Mouse (Mus musculus) hindbrain, embryonic 12.5 days (tissue): ENCODE measurements around the gene Ankrd13b. TPM values are rescaled to one million over a fixed set of nuclear protein-coding genes. Genes with fewer than 3 reads are reported as not detected.

ENCODE experiments used
- ATAC-seq: fragments of 200-750 bp; cut with Nextera tagmentation; 2 replicates; pipeline ENCODE4 v1.8.0; 2017; ENCODE audit warnings: moderate TSS enrichment; ENCODE audit not compliant: low FRiP score
- H3K27ac ChIP-seq: fragments of 300-500 bp; sonication (generic); 2 replicates; pipeline ENCODE4 v1.5.1; 2016; ENCODE audit warnings: mild to moderate bottlenecking
- H3K27me3 ChIP-seq: fragments of 300-500 bp; sonication (generic); 2 replicates; pipeline ENCODE4 v1.6.1; 2016; ENCODE audit warnings: mild to moderate bottlenecking
- H3K36me3 ChIP-seq: fragments of 300-500 bp; sonication (generic); 2 replicates; pipeline ENCODE4 v1.6.1; 2016; ENCODE audit warnings: mild to moderate bottlenecking
- H3K4me1 ChIP-seq: fragments of 300-500 bp; sonication (generic); 2 replicates; pipeline ENCODE4 v1.6.1; 2016
- H3K4me2 ChIP-seq: fragments of 300-500 bp; sonication (generic); replicated peaks from 2 replicates; pipeline ENCODE4 v1.6.1; 2016; ENCODE audit warnings: mild to moderate bottlenecking
- H3K4me3 ChIP-seq: fragments of 300-500 bp; sonication (generic); 2 replicates; pipeline ENCODE4 v1.5.1; 2016; ENCODE audit warnings: mild to moderate bottlenecking
- H3K9ac ChIP-seq: fragments of 300-500 bp; sonication (generic); 2 replicates; pipeline ENCODE4 v1.6.1; 2016; ENCODE audit warnings: mild to moderate bottlenecking, moderate library complexity
- H3K9me3 ChIP-seq: fragments of 300-500 bp; sonication (generic); replicated peaks from 2 replicates; pipeline ENCODE4 v1.6.1; 2016; ENCODE audit warnings: mild to moderate bottlenecking
- WGBS: fragments of 180-500 bp; shearing (Covaris S2); methylation state at CpG from one replicate; pipeline ENCODE4 v1.1.7; 2016; 5-methylcytosine and 5-hydroxymethylcytosine counted together
- polyA plus RNA-seq: library from polyadenylated mRNA; unstranded; fragments of >200 nt; fragmentation: Nextera tagmentation; extraction: Ambion mirVana; gene quantifications from 2 replicates; pipeline ENCODE4 v1.2.1, GENCODE M21; 2016

The Ankrd13b gene
- polyA plus RNA-seq, 1 experiment from 2014 or later: 29.2 TPM

DNA sequence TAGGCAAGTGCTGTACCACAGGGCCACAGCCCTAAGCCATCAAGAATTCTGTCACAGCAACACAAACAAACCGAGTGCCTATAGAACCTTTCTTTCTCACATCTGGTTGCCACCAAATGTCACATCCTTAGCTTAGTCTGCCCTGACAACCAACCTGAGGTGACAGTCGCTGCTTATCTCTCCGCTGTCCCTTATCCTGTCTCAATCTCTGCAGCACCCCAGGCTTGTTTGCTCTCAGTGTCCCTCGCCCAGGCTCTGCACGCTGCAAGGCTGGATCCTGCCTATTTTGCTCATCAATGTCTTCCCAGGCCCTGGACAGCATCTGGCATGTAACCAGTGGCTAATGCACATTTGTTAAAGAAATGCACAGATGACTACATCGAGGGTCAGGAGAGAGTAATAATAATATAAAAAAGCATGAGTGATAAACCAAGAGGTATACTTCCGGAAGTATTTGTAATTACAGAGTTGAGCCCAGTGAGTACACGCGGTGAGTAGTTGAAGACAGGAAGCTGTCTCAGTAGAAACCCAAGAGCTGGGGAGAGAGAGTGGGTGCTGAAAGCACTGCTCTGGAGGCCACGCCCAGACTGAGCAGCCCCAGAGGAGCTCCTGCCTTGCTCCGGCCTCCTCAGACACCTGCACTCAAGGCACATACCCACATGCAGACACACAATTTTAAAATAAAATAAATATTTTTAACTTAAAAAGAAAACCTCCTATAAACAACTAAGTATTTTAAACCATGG, 5.8 kb downstream of the Ankrd13b start:
- H3K27ac ChIP-seq: no peak overlapping the region
- no peak overlapping the region for H3K4me2 ChIP-seq
- ATAC-seq: no peak
- no peaks in the 10 kb centered on the region for H3K9me3 ChIP-seq
- no peaks in the 10 kb centered on the region for H3K36me3 ChIP-seq
- peaks cover 54% of the 10 kb centered on the region for H3K4me1 ChIP-seq
- H3K27me3 ChIP-seq: no peaks in the 10 kb centered on the region
- no peak overlapping the region for H3K4me3 ChIP-seq
- H3K9ac ChIP-seq: no peak overlapping the region
- WGBS: 64% methylated on average over 11 of the region's 11 CpGs

DNA sequence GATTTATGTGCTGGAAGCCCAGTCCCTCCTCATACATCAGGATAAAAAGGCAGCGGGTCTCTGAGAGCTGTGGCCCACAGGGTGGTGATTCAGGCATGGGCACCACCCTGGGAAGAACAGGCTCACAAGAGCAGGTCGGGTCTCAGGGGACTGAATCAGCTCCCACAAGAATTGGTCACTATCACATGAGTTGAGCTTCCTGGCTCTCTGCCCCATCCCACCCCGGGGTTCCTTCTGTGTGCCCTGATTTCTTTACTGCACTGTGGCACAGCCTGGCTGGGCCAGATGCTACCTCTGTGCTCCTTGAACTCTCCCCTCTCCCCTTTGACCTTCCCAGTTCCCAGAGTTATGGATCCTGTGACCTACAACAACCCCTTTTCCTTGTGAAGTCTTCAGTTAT, 6.4 kb downstream of the Ankrd13b start:
- Histone ChIP-seq H3K27me3 (no peaks in the 10 kb centered on the region), H3K27ac (no peak overlapping the region), H3K4me1 (peaks cover 48% of the 10 kb centered on the region), H3K9me3 (no peaks in the 10 kb centered on the region), H3K4me3 (no peak overlapping the region), H3K36me3 (no peaks in the 10 kb centered on the region), H3K9ac (no peak overlapping the region), H3K4me2 (no peak overlapping the region)
- WGBS: 69% methylated on average over 3 of the region's 3 CpGs
- no peak for ATAC-seq

DNA sequence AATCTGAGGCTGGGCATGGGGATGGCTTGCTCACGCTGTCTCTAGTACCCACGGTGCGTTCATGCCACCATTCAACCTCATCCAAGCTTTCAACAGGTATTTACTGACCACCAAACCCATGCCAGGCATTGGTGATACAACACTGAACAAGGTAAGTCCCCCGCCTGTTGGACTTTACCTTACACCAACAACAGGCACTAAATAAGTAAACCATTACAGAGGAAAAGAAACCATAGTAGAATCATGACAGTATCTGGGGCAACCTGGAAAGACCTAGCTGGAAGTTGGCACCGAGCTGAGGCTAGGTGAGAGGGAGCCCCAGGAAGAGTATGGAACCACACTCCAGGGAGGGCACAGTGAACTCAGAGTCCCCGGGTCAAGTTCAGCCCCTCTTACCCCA, 12.6 kb downstream of the Ankrd13b start:
- no peak overlapping the region for H3K9ac ChIP-seq
- no peaks in the 10 kb centered on the region for H3K4me1 ChIP-seq
- no peaks in the 10 kb centered on the region for H3K9me3 ChIP-seq
- ATAC-seq: no peak
- H3K36me3 ChIP-seq: peaks cover 37% of the 10 kb centered on the region
- no peaks in the 10 kb centered on the region for H3K27me3 ChIP-seq
- H3K27ac ChIP-seq: no peak overlapping the region
- no peak overlapping the region for H3K4me2 ChIP-seq
- WGBS: 90% methylated on average over 6 of the region's 6 CpGs
- no peak overlapping the region for H3K4me3 ChIP-seq

- no peak for ATAC-seq
- no peaks in the 10 kb centered on the region for H3K4me1 ChIP-seq
- WGBS: 92% methylated on average over 14 of the region's 14 CpGs
- H3K9ac ChIP-seq: no peak overlapping the region
- H3K4me2 ChIP-seq: no peak overlapping the region
- no peak overlapping the region for H3K27ac ChIP-seq
- no peak overlapping the region for H3K4me3 ChIP-seq
- no peaks in the 10 kb centered on the region for H3K27me3 ChIP-seq
- no peaks in the 10 kb centered on the region for H3K9me3 ChIP-seq
- peaks cover 44% of the 10 kb centered on the region for H3K36me3 ChIP-seq
Measured at GRCm38 (mm10) chr11:77476216-77476615, 13.3 kb downstream of the Ankrd13b start.

DNA sequence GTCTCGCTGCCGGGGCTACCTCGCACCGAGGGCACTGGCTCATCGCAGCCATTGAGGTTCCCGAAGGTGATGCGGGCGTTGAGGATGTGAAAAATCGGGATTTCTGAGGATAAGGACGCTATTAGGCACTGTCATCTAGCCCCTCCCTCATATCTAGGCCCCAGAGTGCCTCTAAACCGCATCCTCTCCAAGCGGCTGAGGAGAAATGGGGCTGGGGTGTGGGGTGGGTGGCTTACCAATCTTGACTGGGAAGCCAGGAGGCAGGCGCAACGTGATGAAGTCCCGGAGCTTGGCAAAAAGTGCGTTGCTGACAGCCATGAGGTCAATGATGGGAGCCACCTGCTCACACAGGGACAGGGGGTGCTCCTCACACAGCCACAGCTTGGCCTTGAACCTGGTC, 16.7 kb downstream of the Ankrd13b start:
- H3K4me3 ChIP-seq: no peak overlapping the region
- no peak overlapping the region for H3K9ac ChIP-seq
- ATAC-seq: no peak
- H3K4me2 ChIP-seq: no peak overlapping the region
- H3K4me1 ChIP-seq: peaks cover 1% of the 10 kb centered on the region
- peaks cover 11% of the 10 kb centered on the region for H3K27me3 ChIP-seq
- no peak overlapping the region for H3K27ac ChIP-seq
- H3K9me3 ChIP-seq: no peaks in the 10 kb centered on the region
- H3K36me3 ChIP-seq: peaks cover 52% of the 10 kb centered on the region
- 94% methylated on average over 16 of the region's 16 CpGs for WGBS

- Histone ChIP-seq H3K4me1 (peaks cover 4% of the 10 kb centered on the region), H3K27me3 (peaks cover 25% of the 10 kb centered on the region), H3K9ac (no peak overlapping the region), H3K9me3 (no peaks in the 10 kb centered on the region), H3K27ac (no peak overlapping the region), H3K4me3 (no peak overlapping the region), H3K36me3 (peaks cover 49% of the 10 kb centered on the region), H3K4me2 (no peak overlapping the region)
- no peak for ATAC-seq
- WGBS: 67% methylated on average over 28 of the region's 29 CpGs
Measured at GRCm38 (mm10) chr11:77471407-77471806, 18.1 kb downstream of the Ankrd13b start.

GRCm38 (mm10) chr11:77468397-77468796, 21.1 kb downstream of the Ankrd13b start:
- Histone ChIP-seq H3K9me3 (no peaks in the 10 kb centered on the region), H3K9ac (no peak overlapping the region), H3K36me3 (peaks cover 30% of the 10 kb centered on the region), H3K4me3 (no peak overlapping the region), H3K4me1 (peaks cover 7% of the 10 kb centered on the region), H3K27me3 (peaks cover 53% of the 10 kb centered on the region), H3K27ac (no peak overlapping the region), H3K4me2 (no peak overlapping the region)
- no peak for ATAC-seq
- 77% methylated on average over 9 of the region's 9 CpGs for WGBS

DNA sequence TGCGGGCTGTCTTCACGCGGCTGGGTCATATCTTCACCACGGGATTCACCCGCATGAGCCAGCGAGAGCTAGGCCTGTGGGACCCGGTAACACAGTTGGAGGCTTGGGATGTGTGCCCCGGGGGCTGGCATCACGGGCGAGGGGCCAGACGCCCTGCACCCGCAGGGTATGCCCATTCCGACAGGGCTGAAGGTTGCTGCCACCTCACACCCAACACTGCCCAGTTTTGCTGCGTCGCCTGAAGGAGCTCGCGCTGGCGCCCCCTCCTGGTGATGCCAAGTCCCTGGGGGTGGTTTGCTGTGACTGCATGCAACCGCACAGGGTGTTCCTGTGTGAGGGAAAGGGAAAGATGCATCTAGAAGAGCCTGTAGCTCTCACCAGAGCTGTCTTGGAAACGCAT, 21.7 kb downstream of the Ankrd13b start:
- H3K9me3 ChIP-seq: no peaks in the 10 kb centered on the region
- H3K4me1 ChIP-seq: peaks cover 8% of the 10 kb centered on the region
- no peak overlapping the region for H3K9ac ChIP-seq
- WGBS: 17% methylated on average over 20 of the region's 20 CpGs
- peaks cover 23% of the 10 kb centered on the region for H3K36me3 ChIP-seq
- no peak overlapping the region for H3K27ac ChIP-seq
- H3K4me2 ChIP-seq: peak overlapping the region; percentile 33
- no peak for ATAC-seq
- H3K4me3 ChIP-seq: no peak overlapping the region
- H3K27me3 ChIP-seq: peaks cover 59% of the 10 kb centered on the region

DNA sequence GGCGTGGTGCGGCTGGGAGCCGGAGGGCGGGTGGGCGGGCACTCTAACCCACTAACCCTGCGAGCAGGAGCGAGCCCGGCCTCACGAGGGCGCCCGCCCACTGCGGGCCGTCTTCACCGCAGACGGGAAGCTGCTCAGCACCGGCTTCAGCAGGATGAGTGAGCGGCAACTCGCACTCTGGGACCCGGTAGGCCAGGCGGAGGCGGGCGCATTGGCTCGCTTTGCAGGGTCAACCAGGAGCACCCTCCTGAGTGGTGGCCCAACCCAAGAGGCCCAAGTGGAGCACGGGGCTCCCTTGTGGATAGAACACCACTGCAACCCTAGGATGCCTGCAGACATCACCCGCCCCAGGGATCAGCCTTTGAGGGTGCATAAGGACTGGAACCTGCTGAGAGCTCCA, 22.3 kb downstream of the Ankrd13b start:
- ATAC-seq: no peak
- 2% methylated on average over 25 of the region's 25 CpGs for WGBS
- Histone ChIP-seq H3K4me3 (no peak overlapping the region), H3K27ac (no peak overlapping the region), H3K4me2 (peak overlapping the region; percentile 9; the same call in 1 of the 2 replicates), H3K36me3 (peaks cover 17% of the 10 kb centered on the region), H3K9ac (peak overlapping the region; percentile 13; the same call in 1 of the 2 replicates), H3K27me3 (peaks cover 66% of the 10 kb centered on the region), H3K4me1 (peaks cover 14% of the 10 kb centered on the region), H3K9me3 (no peaks in the 10 kb centered on the region)

DNA sequence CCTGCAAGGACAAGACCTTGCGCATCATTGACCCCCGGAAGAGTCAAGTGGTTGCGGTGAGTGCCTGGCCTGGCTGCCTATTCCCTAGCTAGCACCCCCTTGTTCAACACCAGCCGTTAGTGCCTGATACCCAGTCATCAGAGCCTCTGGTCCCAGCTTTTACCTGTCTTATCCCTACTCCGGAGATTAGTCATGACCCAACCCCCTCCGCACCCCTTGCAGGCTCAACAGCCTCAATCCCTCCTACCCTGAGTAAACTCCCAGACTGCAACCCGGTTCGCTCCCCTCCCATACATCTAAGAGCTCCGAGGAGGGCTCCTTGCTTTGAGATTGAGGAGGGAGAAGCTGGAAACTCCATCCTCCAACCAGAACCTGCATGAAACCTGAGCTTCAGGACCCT, 22.9 kb downstream of the Ankrd13b start:
- WGBS: 29% methylated on average over 9 of the region's 9 CpGs
- H3K4me3 ChIP-seq: no peak overlapping the region

GRCm38 (mm10) chr11:77465111-77465510, 24.4 kb downstream of the Ankrd13b start:
- no peak for ATAC-seq

More for the DNA sequence above, 22.9 kb downstream of the Ankrd13b start:
- H3K4me1 ChIP-seq: peaks cover 18% of the 10 kb centered on the region
- H3K4me2 ChIP-seq: peak overlapping the region; percentile 9; the same call in 1 of the 2 replicates
- no peak overlapping the region for H3K27ac ChIP-seq
- no peak for ATAC-seq
- H3K9ac ChIP-seq: no peak overlapping the region
- H3K9me3 ChIP-seq: no peaks in the 10 kb centered on the region
- H3K27me3 ChIP-seq: peaks cover 71% of the 10 kb centered on the region
- H3K36me3 ChIP-seq: peaks cover 11% of the 10 kb centered on the region

GRCm38 (mm10) chr11:77464684-77465083, 24.8 kb downstream of the Ankrd13b start:
- Histone ChIP-seq H3K36me3 (no peaks in the 10 kb centered on the region), H3K9ac (no peak overlapping the region), H3K4me2 (no peak overlapping the region), H3K27ac (no peak overlapping the region), H3K4me3 (no peak overlapping the region), H3K4me1 (peaks cover 18% of the 10 kb centered on the region), H3K27me3 (peaks cover 86% of the 10 kb centered on the region), H3K9me3 (no peaks in the 10 kb centered on the region)
- no peak for ATAC-seq
- 59% methylated on average over 4 of the region's 4 CpGs for WGBS

More at GRCm38 (mm10) chr11:77465111-77465510, 24.4 kb downstream of the Ankrd13b start:
- Histone ChIP-seq H3K9me3 (no peaks in the 10 kb centered on the region), H3K36me3 (no peaks in the 10 kb centered on the region), H3K4me3 (no peak overlapping the region), H3K4me2 (no peak overlapping the region), H3K9ac (no peak overlapping the region), H3K4me1 (peaks cover 18% of the 10 kb centered on the region), H3K27ac (no peak overlapping the region), H3K27me3 (peaks cover 86% of the 10 kb centered on the region)
- WGBS: 48% methylated on average over 3 of the region's 3 CpGs

- 78% methylated on average over 10 of the region's 10 CpGs for WGBS
- H3K27me3 ChIP-seq: peaks cover 84% of the 10 kb centered on the region
- H3K4me3 ChIP-seq: no peak overlapping the region
- peaks cover 18% of the 10 kb centered on the region for H3K4me1 ChIP-seq
- ATAC-seq: no peak
- H3K27ac ChIP-seq: no peak overlapping the region
- H3K36me3 ChIP-seq: no peaks in the 10 kb centered on the region
- no peak overlapping the region for H3K4me2 ChIP-seq
- H3K9ac ChIP-seq: no peak overlapping the region
- H3K9me3 ChIP-seq: no peaks in the 10 kb centered on the region
Measured at GRCm38 (mm10) chr11:77463786-77464185, 25.7 kb downstream of the Ankrd13b start.
